Mouse (Mus musculus): Measurements from ENCODE around the gene Ip6k2.
A peak's percentile ranks its signal among the peaks of the same experiment; 100 is the strongest.

Ip6k2 gene

GRCm38 (mm10) chr9:108782836-108783547 lies 604 bp upstream of the Ip6k2 start:
- peak; percentile 28 for DNase-seq

GRCm38 (mm10) chr9:108785416-108785815 lies 1.8 kb downstream of the Ip6k2 start:
- no peak for DNase-seq

- DNase-seq = no peak
These were observed 2.9 kb downstream of the Ip6k2 start for GRCm38 (mm10) chr9:108786494-108786893.

- DNase-seq = no peak
These were observed 3.5 kb downstream of the Ip6k2 start for GRCm38 (mm10) chr9:108787080-108787479.

- DNase-seq = no peak
These were observed 5.1 kb downstream of the Ip6k2 start for GRCm38 (mm10) chr9:108788713-108789112.

GRCm38 (mm10) chr9:108792307-108792706 lies 8.7 kb downstream of the Ip6k2 start:
- no peak for DNase-seq

GRCm38 (mm10) chr9:108792730-108793129 lies 9.1 kb downstream of the Ip6k2 start:
- DNase-seq = no peak

GRCm38 (mm10) chr9:108795281-108795680 lies 11.7 kb downstream of the Ip6k2 start:
- no peak for DNase-seq

GRCm38 (mm10) chr9:108795762-108796161 lies 12.2 kb downstream of the Ip6k2 start:
- DNase-seq = peak; percentile 52

GRCm38 (mm10) chr9:108796351-108796981 lies 12.9 kb downstream of the Ip6k2 start:
- no peak for DNase-seq

GRCm38 (mm10) chr9:108797477-108797876 lies 13.9 kb downstream of the Ip6k2 start:
- DNase-seq = no peak

GRCm38 (mm10) chr9:108798508-108799075 lies 15.0 kb downstream of the Ip6k2 start:
- DNase-seq = no peak

- no peak for DNase-seq
These were observed 16.0 kb downstream of the Ip6k2 start for GRCm38 (mm10) chr9:108799564-108799963.

- no peak for DNase-seq
These were observed 22.2 kb downstream of the Ip6k2 start for GRCm38 (mm10) chr9:108805768-108806167.

GRCm38 (mm10) chr9:108806379-108806778 lies 22.8 kb downstream of the Ip6k2 start:
- no peak for DNase-seq

- peak; percentile 53 for DNase-seq
These were observed 23.2 kb downstream of the Ip6k2 start for GRCm38 (mm10) chr9:108806831-108807230.

GRCm38 (mm10) chr9:108807674-108808073 lies 24.1 kb downstream of the Ip6k2 start:
- DNase-seq = no peak

- peak; percentile 92 for DNase-seq
These were observed 24.6 kb downstream of the Ip6k2 start, which contains the start of gene Nckipsd for GRCm38 (mm10) chr9:108808163-108808665. Nckipsd (plus strand) TSS chr9:108808368.

GRCm38 (mm10) chr9:108809188-108809587 lies 25.6 kb downstream of the Ip6k2 start:
- DNase-seq = peak; percentile 48

- DNase-seq = no peak
These were observed 26.1 kb downstream of the Ip6k2 start for GRCm38 (mm10) chr9:108809723-108810122.

- peak; percentile 36 for DNase-seq
These were observed 26.9 kb downstream of the Ip6k2 start for GRCm38 (mm10) chr9:108810516-108810915.

GRCm38 (mm10) chr9:108815557-108815956 lies 32.0 kb downstream of the Ip6k2 start:
- DNase-seq = no peak

GRCm38 (mm10) chr9:108819495-108819894 lies 35.9 kb downstream of the Ip6k2 start:
- no peak for DNase-seq

GRCm38 (mm10) chr9:108820077-108820476 lies 36.5 kb downstream of the Ip6k2 start:
- no peak for DNase-seq

All from cerebellum, adult 11-12 months (tissue).